Mouse (Mus musculus) inflammation-experienced regulatory T-cells, adult 6 months (primary cell): ENCODE data around the gene Fhl3. TPM values are rescaled to one million over a fixed set of nuclear protein-coding genes. Genes with fewer than 3 reads are reported as not detected.
A peak's percentile ranks its signal among the peaks of the same experiment; 100 is the strongest.

Experiments used
- ATAC-seq: one replicate; pipeline ENCODE4 v1.8.0; 2017
- polyA plus RNA-seq, 3 experiments: library from polyadenylated mRNA; unstranded; fragments of 100-300 nt; shearing (Covaris generic); gene quantifications; one replicate each; pipeline ENCODE4 v1.2.1; 2017

Fhl3 gene
- 10 to 100 TPM in 2 of 3 experiments, 1 to 10 TPM in 1; 8.2 to 15.6 (median 13.5) TPM for polyA plus RNA-seq

- ATAC-seq, result peak; percentile 49
These were observed at the start of gene Fhl3 for GRCm38 (mm10) chr4:124700248-124700971. TSS of gene Fhl3 (plus strand) at chr4:124700701.

DNA sequence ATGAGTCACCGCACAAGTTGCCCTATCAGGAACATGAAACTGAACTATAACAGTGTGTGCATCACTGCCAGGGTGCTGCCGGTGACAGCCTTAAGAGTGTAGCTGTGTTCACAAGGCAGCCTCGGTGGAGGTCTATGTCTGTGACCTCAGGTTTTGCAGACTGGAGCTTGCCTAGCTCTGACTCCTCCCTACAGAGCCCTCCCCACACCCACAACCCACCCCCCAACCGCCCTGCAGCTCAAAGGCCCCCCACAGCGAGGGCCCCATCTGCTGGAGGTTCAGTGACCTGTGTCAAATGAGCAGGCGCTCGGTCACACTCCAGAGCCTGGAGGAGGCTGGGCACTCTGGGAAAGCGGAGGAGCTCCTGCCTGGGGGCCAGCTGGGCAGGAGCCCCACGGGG, 47.6 kb upstream of the Fhl3 start:
- ATAC-seq, result no peak

GRCm38 (mm10) chr4:124656518-124656853, 44.0 kb upstream of the Fhl3 start, which contains the start of gene Pou3f1:
TSS of gene Pou3f1 (plus strand) at chr4:124656807.
- peak; percentile 11 for ATAC-seq

- ATAC-seq, result peak; percentile 49
These were observed 43.4 kb upstream of the Fhl3 start for GRCm38 (mm10) chr4:124656854-124657650.

- no peak for ATAC-seq
These were observed 42.7 kb upstream of the Fhl3 start for GRCm38 (mm10) chr4:124657781-124658180.

GRCm38 (mm10) chr4:124658412-124658851, 42.1 kb upstream of the Fhl3 start:
- ATAC-seq, result no peak

- no peak for ATAC-seq
These were observed 41.0 kb upstream of the Fhl3 start for GRCm38 (mm10) chr4:124659251-124660217.

GRCm38 (mm10) chr4:124660603-124661002, 39.9 kb upstream of the Fhl3 start:
- no peak for ATAC-seq

DNA sequence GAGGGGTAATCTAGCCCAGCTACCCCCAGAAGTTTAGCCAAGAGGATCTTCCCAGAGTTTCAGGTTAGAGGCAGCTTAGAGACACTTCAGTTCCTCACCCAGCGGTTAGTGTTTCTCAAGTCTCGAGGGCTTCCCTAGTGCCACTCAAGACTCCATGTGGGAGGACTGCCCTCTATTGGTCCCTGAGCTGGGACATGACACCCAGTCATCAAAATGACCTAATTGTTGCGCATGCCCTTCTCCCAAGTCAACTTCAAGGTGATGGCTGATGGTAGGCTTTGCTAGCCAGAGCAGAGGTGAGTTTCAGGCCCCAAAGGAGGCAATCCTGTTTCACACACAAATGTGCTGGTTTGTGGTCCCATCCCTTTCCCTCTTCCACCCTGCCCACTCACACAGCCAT, 37.5 kb upstream of the Fhl3 start:
- ATAC-seq, result no peak

GRCm38 (mm10) chr4:124664185-124664584, 36.3 kb upstream of the Fhl3 start:
- ATAC-seq, result no peak

- no peak for ATAC-seq
These were observed 35.9 kb upstream of the Fhl3 start for GRCm38 (mm10) chr4:124664604-124665003.

DNA sequence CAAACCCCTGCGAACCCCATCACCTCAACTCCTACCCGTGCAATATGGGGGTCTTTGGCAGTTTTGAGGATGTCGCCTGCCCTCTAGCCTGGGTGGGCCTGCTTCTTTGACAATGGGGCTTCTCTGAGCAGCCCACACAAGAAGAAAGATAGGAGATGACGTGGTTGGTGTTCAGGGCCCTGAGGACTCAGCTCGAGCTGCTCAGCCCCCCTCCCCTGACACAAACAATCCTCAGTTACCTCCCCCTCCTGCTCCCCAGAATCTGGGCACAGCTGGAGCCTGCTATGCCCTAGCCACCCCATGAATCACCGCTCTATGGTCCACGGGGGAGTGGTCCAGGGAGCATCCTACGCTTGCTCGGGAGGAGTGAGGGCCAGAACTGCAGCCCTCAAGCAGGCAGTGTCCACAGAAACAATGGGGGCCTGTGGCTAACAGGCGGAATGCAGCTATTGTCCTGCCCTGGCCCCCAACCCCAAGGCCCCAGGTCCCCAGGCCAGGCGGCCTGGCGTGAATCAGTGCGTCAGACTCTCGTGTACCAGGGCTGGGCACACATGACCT, 32.9 kb upstream of the Fhl3 start:
- no peak for ATAC-seq

GRCm38 (mm10) chr4:124668078-124668477, 32.4 kb upstream of the Fhl3 start:
- no peak for ATAC-seq

GRCm38 (mm10) chr4:124670232-124670631, 30.3 kb upstream of the Fhl3 start:
- no peak for ATAC-seq

GRCm38 (mm10) chr4:124671583-124671982, 28.9 kb upstream of the Fhl3 start:
- no peak for ATAC-seq

GRCm38 (mm10) chr4:124672347-124673320, 27.9 kb upstream of the Fhl3 start:
- no peak for ATAC-seq

GRCm38 (mm10) chr4:124674334-124675032, 26.0 kb upstream of the Fhl3 start:
- ATAC-seq, result no peak

GRCm38 (mm10) chr4:124675037-124675436, 25.5 kb upstream of the Fhl3 start:
- peak; percentile 50 for ATAC-seq

DNA sequence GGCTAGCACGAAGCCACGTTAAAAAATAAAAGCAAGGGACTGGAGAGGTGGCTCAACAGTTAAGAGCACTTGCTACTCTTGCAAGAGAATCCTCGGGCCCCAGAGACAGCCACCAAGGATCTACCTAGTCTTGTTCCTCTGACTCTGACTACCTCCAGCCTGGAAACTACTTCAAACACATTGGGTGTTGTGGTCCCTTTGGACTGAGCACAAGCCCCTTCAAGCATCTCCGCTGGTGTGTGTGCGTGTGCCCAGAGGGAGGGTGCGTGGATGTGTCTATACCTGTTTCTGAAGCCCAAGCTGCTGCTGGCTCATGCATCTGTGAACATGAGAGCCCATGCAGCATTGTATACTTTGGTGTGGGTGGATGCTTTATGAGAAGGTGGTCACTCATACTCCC, 24.5 kb upstream of the Fhl3 start:
- ATAC-seq, result no peak

DNA sequence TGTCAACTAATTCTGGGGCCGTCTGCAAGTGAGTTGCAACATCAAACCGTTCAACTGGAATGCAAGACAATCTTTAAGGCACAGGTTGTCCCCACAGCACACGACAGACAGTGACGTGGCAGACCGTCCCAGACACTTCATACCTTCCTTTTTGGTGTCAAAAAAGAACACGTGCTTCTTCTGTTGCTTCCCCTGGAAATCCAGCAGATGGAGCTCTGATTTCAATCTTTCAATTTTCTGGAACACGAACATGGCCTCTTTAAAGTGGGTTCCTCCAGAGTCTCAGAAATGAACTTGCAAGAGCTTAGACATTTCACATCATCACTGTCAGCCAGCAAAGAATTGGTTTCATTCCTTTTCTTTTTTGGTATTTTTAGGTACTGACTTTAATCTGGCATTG, 18.2 kb upstream of the Fhl3 start:
- ATAC-seq, result peak; percentile 69
